Mouse (Mus musculus) CD8-positive naive resting alpha-beta T cell, adult 57 days (primary cell): Measurements from ENCODE around the gene Dusp13. TPM values are rescaled to one million over a fixed set of nuclear protein-coding genes. Genes with fewer than 3 reads are reported as not detected.

Source experiments
- total RNA-seq: library from RNA; stranded (reverse); gene quantifications from one replicate; pipeline ENCODE4 v1.2.4, GENCODE M21; 2023

Dusp13 gene
- total RNA-seq = not detected

DNA sequence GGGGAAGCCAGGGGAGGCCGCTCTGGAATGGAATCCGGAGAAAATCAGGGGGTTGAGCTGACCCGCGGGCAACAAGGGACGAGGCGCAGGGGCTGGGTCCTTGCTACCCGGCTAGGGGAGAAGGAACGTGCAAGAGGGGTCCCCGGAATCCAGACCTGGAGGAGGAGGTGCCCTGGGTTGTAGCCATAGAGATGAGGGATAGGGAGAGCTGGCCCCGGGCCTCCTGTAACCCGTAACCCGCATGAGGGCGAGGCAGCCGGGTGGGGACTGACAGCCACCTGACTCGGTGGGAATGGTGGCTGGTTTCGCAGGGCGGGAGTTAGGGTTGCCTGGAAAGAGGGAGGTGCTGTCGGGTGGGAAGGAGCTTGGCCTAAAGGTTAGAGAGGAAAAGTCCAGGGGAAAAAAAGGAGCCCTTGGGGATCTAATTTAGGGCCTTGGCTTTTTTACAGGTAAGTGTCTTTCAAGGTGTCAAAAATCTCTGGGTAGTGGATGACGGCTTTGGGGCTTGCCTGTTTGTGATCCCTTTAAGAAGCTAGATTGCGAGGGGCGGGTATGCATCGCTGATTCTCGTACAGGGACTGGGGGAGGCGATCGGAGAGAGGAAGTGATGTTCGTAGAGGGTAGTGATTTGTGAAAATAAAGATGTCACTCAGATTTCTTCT lies at the start of gene Dusp13:
Gene Dusp13, minus strand, starts transcription at position 301 of the 662 bp plus-strand sequence.

DNA sequence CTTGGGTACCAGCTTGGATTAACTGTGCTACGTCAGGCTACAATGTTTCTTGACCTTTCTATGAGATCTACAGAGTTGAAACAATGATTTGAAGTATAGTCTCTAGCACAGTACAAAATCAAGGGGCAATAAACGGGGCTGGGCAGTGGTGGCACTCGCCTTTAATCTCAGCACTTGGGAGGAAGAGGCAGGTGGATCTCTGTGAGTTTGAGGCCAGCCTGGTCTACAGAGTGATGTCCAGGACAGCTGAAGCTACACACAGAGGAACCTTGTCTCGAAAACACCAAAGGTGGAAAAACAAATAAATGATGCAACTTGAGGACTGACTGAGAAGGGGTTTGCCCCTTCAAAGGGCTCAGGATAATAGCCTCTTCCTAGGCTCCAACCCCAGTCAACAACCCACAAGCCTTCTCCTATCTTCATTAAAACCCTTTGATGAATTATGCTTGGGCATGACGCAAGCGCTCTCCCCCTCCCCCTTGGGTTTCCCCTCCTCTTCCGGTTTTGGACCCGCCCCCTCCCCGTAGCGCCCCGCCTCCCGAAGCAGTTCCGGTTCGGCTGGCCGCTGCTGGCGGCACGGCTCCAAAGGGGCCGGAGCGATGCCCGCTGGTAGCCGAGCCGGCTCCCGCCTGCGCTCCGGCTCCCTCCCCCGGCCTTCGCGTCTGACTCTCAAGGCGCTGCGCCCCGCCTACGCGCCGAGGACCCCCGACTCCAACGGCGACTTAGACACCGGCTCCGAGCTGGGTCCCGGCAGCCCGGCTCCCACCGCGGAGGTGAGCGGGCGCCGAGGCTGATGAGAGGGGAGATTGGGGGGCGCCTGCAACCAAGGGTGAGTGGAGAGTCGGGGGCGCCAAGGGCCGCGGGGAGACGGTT lies 737 bp downstream of the Dusp13 start, which contains the start of gene Samd8:
Gene Samd8, plus strand, starts transcription at position 524 of the 873 bp plus-strand sequence.

GRCm38 (mm10) chr14:21714486-21714885 lies 36.5 kb downstream of the Dusp13 start, which contains the start of gene Dupd1:
TSS of gene Dupd1 (minus strand) at chr14:21714576.

Other genes starting within 250 kb of the Dusp13 start
- gene Dupd1, start 36.6 kb downstream of the Dusp13 start, total RNA-seq = not detected
- gene Samd8, start 650 bp downstream of the Dusp13 start, total RNA-seq = 30.8 TPM
- gene Vdac2, start 74.1 kb upstream of the Dusp13 start, total RNA-seq = 112 TPM
- gene Comtd1, start 97.8 kb upstream of the Dusp13 start, total RNA-seq = 9.3 TPM
- gene Zfp503, start 238.4 kb upstream of the Dusp13 start, total RNA-seq = 0.46 TPM